Mouse (Mus musculus): Measurements from ENCODE around the gene Cdk5rap2. TPM values are rescaled to one million over a fixed set of nuclear protein-coding genes. Genes with fewer than 3 reads are reported as not detected.

Cdk5rap2 gene
- polyA plus RNA-seq, 1 experiment from 2014 or later, result 15.9 TPM

DNA sequence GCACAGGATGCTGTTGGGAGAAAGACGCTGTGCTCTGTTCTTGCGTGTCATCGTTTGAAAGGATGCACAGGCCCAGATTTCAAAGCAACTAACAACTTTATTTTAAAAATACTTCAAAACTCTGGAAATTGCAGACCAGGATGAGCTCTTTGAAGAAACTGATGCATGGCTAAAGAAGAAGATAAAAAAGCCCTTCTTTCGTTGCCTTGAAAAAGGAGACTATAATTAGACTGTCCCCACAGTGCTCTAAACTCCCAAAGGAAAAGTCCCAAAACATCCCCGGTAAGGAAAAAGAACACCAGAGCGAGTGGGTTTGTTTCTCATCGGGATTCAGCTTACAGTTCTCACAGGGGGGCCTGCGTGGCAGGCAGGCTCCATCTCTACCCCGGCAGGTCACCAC lies 151.4 kb downstream of the Cdk5rap2 start:
- Histone ChIP-seq H3K9me3 (replicated peaks) (no peaks in the 10 kb centered on the region), H3K4me2 (no peak overlapping the region), H3K36me3 (ENCODE audit: poor library complexity, severe bottlenecking) (peaks cover 52% of the 10 kb centered on the region), H3K9ac (no peak overlapping the region), H3K27ac (peak overlapping the region; percentile 57; the same call in 1 of the 2 replicates), H3K4me1 (peaks cover 15% of the 10 kb centered on the region), H3K27me3 (no peaks in the 10 kb centered on the region), H3K4me3 (no peak overlapping the region)
- no peak for ATAC-seq
- 61% methylated on average over 9 of the region's 9 CpGs for WGBS

DNA sequence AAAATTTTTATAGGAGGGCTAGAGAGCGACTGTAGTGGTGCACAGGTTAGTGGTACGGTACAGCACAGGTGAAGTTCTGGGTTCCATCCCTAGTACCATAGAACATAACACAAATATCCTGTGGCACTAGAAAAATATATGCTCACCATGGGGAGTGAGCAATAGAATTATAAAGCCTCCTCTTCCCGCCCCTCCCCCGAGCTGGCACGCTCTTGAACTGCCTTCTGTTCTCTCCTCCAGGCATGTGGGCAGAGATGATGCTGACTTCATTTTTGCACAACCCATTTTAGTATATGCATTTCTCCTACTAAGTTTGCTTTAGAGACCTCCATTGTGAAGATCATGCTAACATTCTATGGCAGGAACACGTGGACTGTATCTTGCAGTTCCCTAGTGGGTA lies 152.0 kb downstream of the Cdk5rap2 start:
- Histone ChIP-seq H3K27ac (peak overlapping the region; percentile 57; the same call in 1 of the 2 replicates), H3K27me3 (no peaks in the 10 kb centered on the region), H3K9ac (no peak overlapping the region), H3K9me3 (replicated peaks) (no peaks in the 10 kb centered on the region), H3K36me3 (ENCODE audit: poor library complexity, severe bottlenecking) (peaks cover 50% of the 10 kb centered on the region), H3K4me1 (peaks cover 15% of the 10 kb centered on the region), H3K4me3 (no peak overlapping the region), H3K4me2 (no peak overlapping the region)
- WGBS, result 84% methylated on average over 6 of the region's 6 CpGs
- ATAC-seq, result peak; percentile 62

DNA sequence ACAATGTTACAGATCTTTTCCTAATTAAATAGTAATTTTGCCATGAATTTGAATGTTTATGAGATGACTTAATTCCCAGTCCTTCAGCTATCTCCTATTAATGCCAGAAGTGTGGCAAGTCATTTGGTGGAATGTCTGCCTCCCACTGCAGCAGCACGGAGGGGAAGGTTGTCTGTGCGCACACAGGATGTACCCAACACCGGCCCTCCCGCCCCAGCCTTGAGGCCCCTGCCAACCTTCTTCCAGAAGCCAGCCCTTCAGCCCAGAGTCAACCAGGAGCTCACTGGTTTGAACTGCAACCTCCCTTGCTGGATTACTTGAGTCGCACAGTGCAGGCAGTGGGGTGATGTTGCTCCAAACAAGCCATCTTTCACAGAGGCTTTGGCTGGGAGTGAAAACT lies 158.5 kb downstream of the Cdk5rap2 start:
- peaks cover 45% of the 10 kb centered on the region for H3K36me3 ChIP-seq (ENCODE audit: poor library complexity, severe bottlenecking)

DNA sequence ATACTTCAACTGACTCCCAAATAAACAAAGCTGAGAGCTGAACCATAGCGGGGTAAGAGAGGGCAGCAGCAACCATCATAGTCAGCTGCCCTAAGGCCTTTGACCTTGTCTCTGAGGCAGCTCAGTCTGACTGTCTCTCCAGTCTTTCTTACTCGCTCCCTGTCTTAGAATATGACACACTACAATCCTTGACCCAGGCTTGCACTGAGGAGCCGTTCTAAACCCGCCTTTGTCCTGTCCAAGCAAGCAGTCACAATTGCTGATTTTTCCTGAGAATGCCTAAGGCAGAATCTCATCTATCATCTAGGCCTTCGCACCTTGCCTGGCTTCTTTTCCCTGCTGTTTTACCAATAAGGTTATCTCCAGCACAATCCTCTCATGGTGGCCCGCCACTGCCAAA lies 164.5 kb downstream of the Cdk5rap2 start:
- Histone ChIP-seq H3K36me3 (ENCODE audit: poor library complexity, severe bottlenecking) (peaks cover 66% of the 10 kb centered on the region), H3K9me3 (replicated peaks) (no peaks in the 10 kb centered on the region), H3K9ac (no peak overlapping the region), H3K4me2 (no peak overlapping the region), H3K4me3 (no peak overlapping the region), H3K27me3 (no peaks in the 10 kb centered on the region), H3K4me1 (no peaks in the 10 kb centered on the region), H3K27ac (no peak overlapping the region)
- WGBS, result 84% methylated on average over 6 of the region's 6 CpGs
- no peak for ATAC-seq

More for the DNA sequence above, 158.5 kb downstream of the Cdk5rap2 start:
- no peak for ATAC-seq
- no peak overlapping the region for H3K4me2 ChIP-seq
- no peak overlapping the region for H3K27ac ChIP-seq
- H3K9ac ChIP-seq, result no peak overlapping the region
- H3K9me3 ChIP-seq (replicated peaks), result no peaks in the 10 kb centered on the region
- WGBS, result 92% methylated on average over 5 of the region's 5 CpGs
- no peaks in the 10 kb centered on the region for H3K4me1 ChIP-seq
- no peaks in the 10 kb centered on the region for H3K27me3 ChIP-seq
- no peak overlapping the region for H3K4me3 ChIP-seq

DNA sequence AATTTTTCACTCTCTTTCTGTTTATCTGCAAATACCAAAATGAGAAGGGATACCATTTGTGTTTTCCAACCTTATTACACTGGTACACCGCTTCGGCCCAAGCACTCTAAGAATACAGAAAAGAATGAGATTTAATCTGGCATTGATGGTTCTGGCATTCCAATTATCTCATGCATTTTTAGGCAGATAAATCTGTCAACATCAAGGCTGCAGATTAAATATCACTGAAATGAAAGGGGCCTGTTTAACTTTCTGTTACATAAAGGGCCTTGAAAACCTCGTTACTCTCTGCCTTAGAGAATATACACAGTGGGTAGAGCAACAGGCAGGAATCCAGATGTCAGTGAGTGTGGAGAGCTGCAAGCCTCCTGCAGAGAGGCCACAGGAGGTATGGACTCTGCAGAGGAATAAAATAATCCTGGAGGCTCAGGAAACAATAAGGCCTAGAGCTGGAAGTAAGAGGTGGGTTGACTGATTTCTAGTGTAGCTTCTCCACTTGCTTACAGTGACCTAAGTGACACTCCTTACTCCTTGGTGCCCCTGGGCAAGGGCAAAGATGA lies 166.6 kb downstream of the Cdk5rap2 start:
- no peak for ATAC-seq
- peaks cover 76% of the 10 kb centered on the region for H3K36me3 ChIP-seq (ENCODE audit: poor library complexity, severe bottlenecking)
- 42% methylated on average over 3 of the region's 3 CpGs for WGBS

DNA sequence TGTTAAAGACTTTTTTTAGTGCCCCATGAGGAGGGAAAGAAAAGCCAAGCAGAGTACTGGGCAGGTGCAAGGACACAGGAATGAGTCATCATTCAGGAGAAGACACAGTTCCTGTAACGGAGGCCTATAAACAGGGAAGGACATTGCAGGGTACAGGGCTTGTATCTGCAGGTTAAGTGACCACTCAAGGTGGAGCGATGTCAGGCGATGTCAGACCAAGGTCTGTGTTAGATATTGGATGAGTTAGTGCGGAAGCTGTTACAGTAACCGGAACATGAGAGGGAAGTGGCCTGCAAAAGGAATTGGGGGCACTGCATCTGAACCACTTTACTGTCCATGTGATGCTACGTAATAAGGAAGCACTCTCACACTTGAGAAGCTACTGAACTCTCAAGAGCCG lies 170.5 kb downstream of the Cdk5rap2 start:
- H3K4me3 ChIP-seq, result no peak overlapping the region
- H3K27me3 ChIP-seq, result no peaks in the 10 kb centered on the region
- H3K9ac ChIP-seq, result no peak overlapping the region
- H3K27ac ChIP-seq, result no peak overlapping the region
- H3K4me2 ChIP-seq, result no peak overlapping the region
- WGBS, result 96% methylated on average over 7 of the region's 7 CpGs
- peaks cover 89% of the 10 kb centered on the region for H3K36me3 ChIP-seq (ENCODE audit: poor library complexity, severe bottlenecking)
- H3K9me3 ChIP-seq (replicated peaks), result no peaks in the 10 kb centered on the region
- no peak for ATAC-seq
- H3K4me1 ChIP-seq, result no peaks in the 10 kb centered on the region

More for the DNA sequence above, 166.6 kb downstream of the Cdk5rap2 start:
- H3K9me3 ChIP-seq (replicated peaks), result no peaks in the 10 kb centered on the region
- no peaks in the 10 kb centered on the region for H3K4me1 ChIP-seq
- no peak overlapping the region for H3K27ac ChIP-seq
- no peak overlapping the region for H3K9ac ChIP-seq
- no peak overlapping the region for H3K4me2 ChIP-seq
- no peak overlapping the region for H3K4me3 ChIP-seq
- H3K27me3 ChIP-seq, result no peaks in the 10 kb centered on the region

DNA sequence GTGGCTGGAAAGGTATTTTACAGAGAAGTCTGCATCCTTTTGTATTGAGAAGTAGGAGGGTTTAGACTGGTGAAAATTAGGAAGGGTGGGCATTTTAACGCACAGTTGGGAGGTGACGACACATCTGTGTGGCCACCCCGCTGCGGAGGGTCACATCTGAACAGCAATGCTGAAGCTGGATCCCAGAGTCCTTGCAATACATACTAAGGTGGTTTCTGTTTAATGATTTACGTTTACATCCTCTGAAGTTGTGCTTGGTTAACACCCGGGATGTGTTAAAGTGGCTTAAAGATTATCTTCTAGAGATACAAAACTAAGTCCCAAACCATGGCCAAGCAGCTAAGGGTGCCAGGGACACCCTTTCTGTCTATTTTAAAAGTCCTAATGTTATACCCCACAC lies 171.4 kb downstream of the Cdk5rap2 start:
- 97% methylated on average over 6 of the region's 6 CpGs for WGBS
- H3K4me2 ChIP-seq, result no peak overlapping the region
- H3K4me3 ChIP-seq, result no peak overlapping the region
- H3K9ac ChIP-seq, result no peak overlapping the region
- H3K4me1 ChIP-seq, result no peaks in the 10 kb centered on the region
- H3K36me3 ChIP-seq (ENCODE audit: poor library complexity, severe bottlenecking), result peaks cover 89% of the 10 kb centered on the region
- no peak overlapping the region for H3K27ac ChIP-seq
- ATAC-seq, result no peak
- no peaks in the 10 kb centered on the region for H3K27me3 ChIP-seq
- no peaks in the 10 kb centered on the region for H3K9me3 ChIP-seq (replicated peaks)

DNA sequence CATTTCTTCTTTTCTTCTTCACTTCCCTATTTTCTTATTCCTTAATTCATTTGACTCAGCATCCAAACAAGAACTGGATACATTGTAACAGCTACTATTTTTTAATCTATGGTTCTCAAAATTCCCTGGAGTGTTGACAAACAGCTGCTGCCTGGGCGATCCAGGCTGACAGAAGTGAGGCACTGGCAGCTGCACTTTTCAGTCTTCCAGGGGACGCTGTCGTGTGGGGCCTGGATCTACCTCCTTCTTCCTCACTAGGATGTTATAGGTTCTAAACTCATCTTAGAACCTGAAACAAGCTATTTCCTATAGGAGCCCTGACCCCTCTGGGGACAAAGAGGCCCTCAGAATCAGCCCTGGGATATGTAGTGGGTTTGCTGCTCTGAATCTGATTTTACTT lies 177.9 kb downstream of the Cdk5rap2 start:
- no peak overlapping the region for H3K4me3 ChIP-seq
- no peaks in the 10 kb centered on the region for H3K9me3 ChIP-seq (replicated peaks)
- no peaks in the 10 kb centered on the region for H3K4me1 ChIP-seq
- 81% methylated on average over 3 of the region's 3 CpGs for WGBS
- no peak overlapping the region for H3K4me2 ChIP-seq
- H3K9ac ChIP-seq, result no peak overlapping the region
- H3K27ac ChIP-seq, result no peak overlapping the region
- ATAC-seq, result no peak
- peaks cover 50% of the 10 kb centered on the region for H3K36me3 ChIP-seq (ENCODE audit: poor library complexity, severe bottlenecking)
- H3K27me3 ChIP-seq, result no peaks in the 10 kb centered on the region

DNA sequence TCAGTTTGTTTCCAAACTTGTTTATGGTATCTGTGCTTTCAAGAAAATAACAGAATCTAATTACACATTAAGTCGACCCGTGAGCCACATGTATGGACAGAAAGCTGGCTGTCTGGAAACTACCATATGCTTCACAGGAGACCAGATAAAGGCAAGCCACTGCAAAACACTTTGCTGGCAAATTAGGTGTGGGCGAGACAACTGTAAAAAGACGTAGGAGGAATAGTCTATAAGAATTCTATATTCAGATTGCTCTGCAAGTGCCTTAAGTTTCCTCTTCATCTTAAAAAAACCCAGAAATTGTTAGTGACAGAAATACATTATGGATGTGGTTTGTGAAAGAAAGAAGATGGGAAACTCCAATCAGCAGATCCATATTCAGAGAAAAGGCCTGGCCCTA lies 180.4 kb downstream of the Cdk5rap2 start:
- no peaks in the 10 kb centered on the region for H3K4me1 ChIP-seq
- H3K9me3 ChIP-seq (replicated peaks), result no peaks in the 10 kb centered on the region
- H3K4me3 ChIP-seq, result no peak overlapping the region
- H3K27me3 ChIP-seq, result no peaks in the 10 kb centered on the region
- H3K9ac ChIP-seq, result no peak overlapping the region
- H3K27ac ChIP-seq, result no peak overlapping the region
- no peak for ATAC-seq
- 87% methylated on average over 4 of the region's 4 CpGs for WGBS
- peaks cover 61% of the 10 kb centered on the region for H3K36me3 ChIP-seq (ENCODE audit: poor library complexity, severe bottlenecking)
- no peak overlapping the region for H3K4me2 ChIP-seq

DNA sequence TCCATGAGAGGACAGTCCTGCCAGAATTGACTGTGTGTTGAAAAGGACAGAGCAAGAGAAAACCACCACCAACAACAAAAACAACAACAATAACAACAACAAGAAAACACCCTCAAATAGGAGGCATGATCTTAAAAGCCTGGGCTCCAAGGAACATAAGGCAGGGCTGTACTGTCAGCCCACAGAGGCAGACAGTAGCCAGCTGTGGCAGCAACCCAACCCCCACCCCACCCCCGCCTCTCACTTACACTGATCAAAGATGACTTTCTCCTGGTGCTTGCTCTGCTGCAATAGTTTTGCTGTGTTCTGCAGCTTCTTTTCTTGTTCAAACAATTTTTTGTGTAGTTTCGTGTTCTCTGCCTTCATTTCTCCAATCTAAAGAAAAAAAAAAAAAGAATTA lies 181.9 kb downstream of the Cdk5rap2 start:
- no peaks in the 10 kb centered on the region for H3K9me3 ChIP-seq (replicated peaks)
- no peak overlapping the region for H3K27ac ChIP-seq
- peaks cover 61% of the 10 kb centered on the region for H3K36me3 ChIP-seq (ENCODE audit: poor library complexity, severe bottlenecking)
- WGBS, result 81% methylated on average over 2 of the region's 2 CpGs
- H3K4me1 ChIP-seq, result no peaks in the 10 kb centered on the region
- H3K4me3 ChIP-seq, result no peak overlapping the region
- no peak overlapping the region for H3K4me2 ChIP-seq
- no peak for ATAC-seq
- no peaks in the 10 kb centered on the region for H3K27me3 ChIP-seq
- no peak overlapping the region for H3K9ac ChIP-seq

DNA sequence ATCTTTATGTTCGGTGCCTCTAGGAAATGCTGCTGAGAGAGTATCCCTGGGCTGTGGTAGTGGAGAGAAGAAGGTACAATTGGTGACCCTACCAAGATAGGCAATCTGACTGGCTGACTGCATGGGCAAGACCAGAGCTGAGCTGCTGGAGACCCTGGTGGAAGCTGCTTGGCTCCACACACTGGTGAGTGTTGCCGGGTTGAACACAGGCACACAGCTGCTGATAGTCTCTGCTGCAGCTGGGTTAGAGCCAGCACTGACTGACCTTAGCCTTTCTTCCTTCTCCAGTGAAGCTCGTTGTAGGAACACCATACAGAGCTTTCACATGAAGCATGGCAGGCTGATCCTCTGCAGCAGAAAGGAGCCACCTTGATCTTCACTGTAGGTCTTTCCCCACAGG lies 182.6 kb downstream of the Cdk5rap2 start:
- Histone ChIP-seq H3K9ac (no peak overlapping the region), H3K4me1 (no peaks in the 10 kb centered on the region), H3K27me3 (no peaks in the 10 kb centered on the region), H3K4me2 (no peak overlapping the region), H3K4me3 (no peak overlapping the region), H3K36me3 (ENCODE audit: poor library complexity, severe bottlenecking) (peaks cover 63% of the 10 kb centered on the region), H3K27ac (no peak overlapping the region), H3K9me3 (replicated peaks) (no peaks in the 10 kb centered on the region)
- 88% methylated on average over 3 of the region's 3 CpGs for WGBS
- no peak for ATAC-seq

DNA sequence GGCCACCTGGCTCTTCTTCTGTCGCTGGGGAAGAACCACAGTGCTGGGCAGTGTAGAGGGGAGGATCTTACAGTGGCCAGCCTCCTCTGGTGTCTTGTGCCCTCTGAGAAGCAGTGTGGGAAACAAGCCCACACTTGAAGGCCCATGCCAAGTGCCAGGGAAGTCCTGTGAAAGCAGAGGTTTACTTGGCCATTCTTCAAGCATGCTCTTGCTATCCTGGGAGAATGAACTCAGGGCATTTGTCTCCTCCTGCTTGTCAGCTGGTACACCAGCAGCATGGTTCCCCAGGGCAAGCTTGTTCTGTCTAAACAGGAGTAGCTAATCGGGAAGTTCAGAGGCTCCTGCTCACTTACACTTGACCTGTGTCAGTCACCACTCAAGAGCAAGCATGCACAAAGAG lies 185.7 kb downstream of the Cdk5rap2 start:
- H3K36me3 ChIP-seq (ENCODE audit: poor library complexity, severe bottlenecking), result peaks cover 76% of the 10 kb centered on the region
- no peak overlapping the region for H3K9ac ChIP-seq
- 87% methylated on average over 2 of the region's 2 CpGs for WGBS
- peaks cover 11% of the 10 kb centered on the region for H3K4me1 ChIP-seq
- no peaks in the 10 kb centered on the region for H3K27me3 ChIP-seq
- no peak for ATAC-seq
- no peak overlapping the region for H3K4me2 ChIP-seq
- no peak overlapping the region for H3K4me3 ChIP-seq
- no peak overlapping the region for H3K27ac ChIP-seq
- H3K9me3 ChIP-seq (replicated peaks), result no peaks in the 10 kb centered on the region

DNA sequence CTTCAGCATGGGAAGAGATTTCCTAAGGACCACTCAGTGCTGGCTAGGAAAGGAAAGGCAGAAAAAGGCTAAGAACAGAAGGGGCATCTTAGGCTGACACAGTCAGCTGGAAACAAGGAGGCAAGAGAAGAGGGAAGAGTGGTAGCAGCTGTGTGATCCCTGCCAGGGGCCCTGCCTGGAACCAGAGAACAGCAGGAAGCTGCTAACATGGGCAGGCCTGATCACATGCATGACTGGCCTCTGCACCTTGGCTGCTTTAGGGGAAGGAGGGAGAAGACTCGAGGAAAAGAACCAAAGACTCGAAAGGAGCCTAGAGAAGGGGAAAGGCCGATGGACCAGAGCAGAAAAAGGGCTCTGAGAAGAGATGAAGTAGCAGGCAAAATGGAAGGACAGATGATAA lies 188.4 kb downstream of the Cdk5rap2 start:
- H3K4me3 ChIP-seq, result no peak overlapping the region
- H3K27ac ChIP-seq, result no peak overlapping the region
- peaks cover 11% of the 10 kb centered on the region for H3K4me1 ChIP-seq
- 55% methylated on average over 3 of the region's 3 CpGs for WGBS
- H3K9ac ChIP-seq, result no peak overlapping the region
- no peak for ATAC-seq
- peaks cover 73% of the 10 kb centered on the region for H3K36me3 ChIP-seq (ENCODE audit: poor library complexity, severe bottlenecking)
- no peaks in the 10 kb centered on the region for H3K9me3 ChIP-seq (replicated peaks)
- no peaks in the 10 kb centered on the region for H3K27me3 ChIP-seq
- H3K4me2 ChIP-seq, result no peak overlapping the region
